Mouse (Mus musculus) heart, embryonic 10.5 days (tissue): Measurements from ENCODE around the gene Tenm3. TPM values are rescaled to one million over a fixed set of nuclear protein-coding genes. Genes with fewer than 3 reads are reported as not detected.

Experiments
- DNase-seq: peaks from one replicate; pipeline ENCODE4 v3.0.0-alpha.2; 2017; ENCODE audit warnings: low spot score
- H3K27ac ChIP-seq: fragments of 300-500 bp; sonication (generic); 2 replicates; pipeline ENCODE4 v1.5.1; 2016; ENCODE audit warnings: mild to moderate bottlenecking
- H3K27me3 ChIP-seq: fragments of 300-500 bp; sonication (generic); 2 replicates; pipeline ENCODE4 v1.6.1; 2016; ENCODE audit warnings: mild to moderate bottlenecking; ENCODE audit not compliant: poor library complexity, insufficient read depth, severe bottlenecking
- H3K36me3 ChIP-seq: fragments of 300-500 bp; sonication (generic); 2 replicates; pipeline ENCODE4 v1.6.1; 2016; ENCODE audit warnings: mild to moderate bottlenecking, moderate library complexity
- H3K4me1 ChIP-seq: fragments of 300-500 bp; sonication (generic); 2 replicates; pipeline ENCODE4 v1.6.1; 2016; ENCODE audit warnings: mild to moderate bottlenecking
- H3K4me3 ChIP-seq: fragments of 300-500 bp; sonication (generic); 2 replicates; pipeline ENCODE4 v1.5.1; 2016; ENCODE audit warnings: mild to moderate bottlenecking, moderate library complexity
- H3K9me3 ChIP-seq: fragments of 300-500 bp; sonication (generic); 2 replicates; pipeline ENCODE4 v1.6.1; 2016; ENCODE audit warnings: mild to moderate bottlenecking, moderate library complexity
- WGBS: fragments of 180-500 bp; shearing (Covaris S2); methylation state at CpG from one replicate; pipeline ENCODE4 v1.1.7; 2016; 5-methylcytosine and 5-hydroxymethylcytosine counted together
- polyA plus RNA-seq: library from polyadenylated mRNA; unstranded; fragments of >200 nt; fragmentation: Nextera tagmentation; extraction: Ambion mirVana; gene quantifications from 2 replicates; pipeline ENCODE4 v1.2.1, GENCODE M21; 2016

Tenm3 gene
- polyA plus RNA-seq, 1 experiment from 2014 or later: 24.9 TPM

- no peaks in the 10 kb centered on the region for H3K9me3 ChIP-seq
- no peaks in the 10 kb centered on the region for H3K4me1 ChIP-seq
- WGBS: 75% methylated on average over 7 of the region's 7 CpGs
- H3K27ac ChIP-seq: no peak overlapping the region
- no peak for DNase-seq
- peaks cover 13% of the 10 kb centered on the region; the same call in 1 of the 2 replicates for H3K27me3 ChIP-seq
- no peaks in the 10 kb centered on the region for H3K36me3 ChIP-seq
- H3K4me3 ChIP-seq: no peak overlapping the region
These were observed 49.5 kb downstream of the Tenm3 start for GRCm38 (mm10) chr8:48794285-48794684.

GRCm38 (mm10) chr8:48793729-48794128 lies 50.0 kb downstream of the Tenm3 start:
- Histone ChIP-seq H3K27me3 (peaks cover 15% of the 10 kb centered on the region; the same call in 1 of the 2 replicates), H3K4me3 (no peak overlapping the region), H3K27ac (no peak overlapping the region), H3K9me3 (no peaks in the 10 kb centered on the region), H3K4me1 (no peaks in the 10 kb centered on the region), H3K36me3 (no peaks in the 10 kb centered on the region)
- DNase-seq: no peak
- 85% methylated on average over 8 of the region's 8 CpGs for WGBS

- H3K27ac ChIP-seq: no peak overlapping the region
- no peaks in the 10 kb centered on the region for H3K9me3 ChIP-seq
- no peak overlapping the region for H3K4me3 ChIP-seq
- 87% methylated on average over 10 of the region's 10 CpGs for WGBS
- no peak for DNase-seq
- H3K36me3 ChIP-seq: no peaks in the 10 kb centered on the region
- H3K4me1 ChIP-seq: no peaks in the 10 kb centered on the region
- peaks cover 25% of the 10 kb centered on the region; the same call in 1 of the 2 replicates for H3K27me3 ChIP-seq
These were observed 51.0 kb downstream of the Tenm3 start for GRCm38 (mm10) chr8:48792587-48793326.

- H3K4me1 ChIP-seq: peaks cover 4% of the 10 kb centered on the region; the same call in 1 of the 2 replicates
- no peaks in the 10 kb centered on the region for H3K36me3 ChIP-seq
- H3K4me3 ChIP-seq: no peak overlapping the region
- 87% methylated on average over 9 of the region's 9 CpGs for WGBS
- no peaks in the 10 kb centered on the region for H3K9me3 ChIP-seq
- H3K27me3 ChIP-seq: peaks cover 70% of the 10 kb centered on the region
- H3K27ac ChIP-seq: no peak overlapping the region
- no peak for DNase-seq
These were observed 60.4 kb downstream of the Tenm3 start for GRCm38 (mm10) chr8:48783308-48783707.

- Histone ChIP-seq H3K36me3 (no peaks in the 10 kb centered on the region), H3K27me3 (peaks cover 74% of the 10 kb centered on the region), H3K4me3 (no peak overlapping the region), H3K9me3 (no peaks in the 10 kb centered on the region), H3K4me1 (peaks cover 12% of the 10 kb centered on the region), H3K27ac (no peak overlapping the region)
- no peak for DNase-seq
- WGBS: 80% methylated on average over 6 of the region's 6 CpGs
These were observed 63.1 kb downstream of the Tenm3 start for GRCm38 (mm10) chr8:48780628-48781027.

- Histone ChIP-seq H3K27ac (no peak overlapping the region), H3K4me1 (peaks cover 16% of the 10 kb centered on the region), H3K4me3 (no peak overlapping the region), H3K27me3 (peaks cover 68% of the 10 kb centered on the region), H3K9me3 (no peaks in the 10 kb centered on the region), H3K36me3 (no peaks in the 10 kb centered on the region)
- WGBS: 67% methylated on average over 4 of the region's 4 CpGs
- no peak for DNase-seq
These were observed 64.6 kb downstream of the Tenm3 start for GRCm38 (mm10) chr8:48779194-48779593.

DNA sequence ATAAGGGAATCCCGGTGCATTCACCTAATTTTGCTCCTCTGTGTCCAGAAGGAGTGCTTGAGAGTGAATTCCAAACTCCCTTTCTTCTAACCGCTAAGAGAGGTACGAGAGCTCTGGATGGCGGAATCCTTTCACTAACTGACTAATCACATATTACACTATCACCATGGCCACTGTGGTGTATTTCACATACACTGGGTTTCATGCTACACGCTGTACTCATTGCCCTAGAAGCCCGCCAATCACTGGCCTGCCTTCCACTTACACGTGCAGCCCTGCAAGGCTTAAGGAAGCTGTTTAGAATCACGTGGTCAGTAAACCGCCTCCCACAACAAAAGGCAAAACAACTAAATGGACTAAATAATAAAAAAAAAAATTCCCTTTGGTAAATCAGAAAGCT lies 67.7 kb downstream of the Tenm3 start:
- Histone ChIP-seq H3K27ac (peak overlapping the region; percentile 54), H3K4me3 (peak overlapping the region; percentile 24), H3K4me1 (peaks cover 16% of the 10 kb centered on the region), H3K9me3 (no peaks in the 10 kb centered on the region), H3K27me3 (peaks cover 75% of the 10 kb centered on the region), H3K36me3 (no peaks in the 10 kb centered on the region)
- WGBS: 38% methylated on average over 9 of the region's 9 CpGs
- DNase-seq: peak; percentile 80

DNA sequence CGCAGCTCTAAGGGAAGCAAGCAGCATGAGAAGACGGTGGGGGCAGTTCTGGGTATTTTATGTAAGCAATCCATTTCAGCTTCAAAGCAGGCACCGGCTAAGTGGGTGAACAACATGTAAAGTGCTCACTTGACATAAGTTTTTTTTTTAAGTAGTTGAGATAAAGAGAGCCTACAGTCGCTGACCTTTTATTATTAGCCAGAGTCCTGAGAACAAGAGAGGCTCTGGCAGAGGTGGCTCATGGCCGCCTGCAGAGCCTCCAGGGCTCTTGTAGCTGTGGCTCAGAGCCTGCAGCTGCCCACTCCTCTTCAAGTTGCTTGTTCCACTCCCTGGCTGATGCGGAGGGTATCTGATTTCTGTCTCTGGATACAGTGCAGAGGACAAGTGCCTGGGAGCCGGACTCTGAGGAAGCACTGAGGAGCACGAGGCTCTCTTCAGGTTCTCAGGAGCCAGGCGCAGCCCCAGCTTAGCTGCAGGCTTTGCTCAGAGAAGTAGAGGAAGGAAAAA lies 68.2 kb downstream of the Tenm3 start:
- peaks cover 16% of the 10 kb centered on the region for H3K4me1 ChIP-seq
- no peaks in the 10 kb centered on the region for H3K36me3 ChIP-seq
- WGBS: 5% methylated on average over 9 of the region's 9 CpGs
- DNase-seq: peak; percentile 78
- peak overlapping the region; percentile 24 for H3K4me3 ChIP-seq
- H3K27me3 ChIP-seq: peaks cover 75% of the 10 kb centered on the region
- H3K9me3 ChIP-seq: no peaks in the 10 kb centered on the region
- peak overlapping the region; percentile 54 for H3K27ac ChIP-seq

- no peak for DNase-seq
- Histone ChIP-seq H3K27ac (no peak overlapping the region), H3K36me3 (no peaks in the 10 kb centered on the region), H3K9me3 (no peaks in the 10 kb centered on the region), H3K27me3 (peaks cover 72% of the 10 kb centered on the region), H3K4me3 (no peak overlapping the region), H3K4me1 (peaks cover 16% of the 10 kb centered on the region)
- 54% methylated on average over 4 of the region's 4 CpGs for WGBS
These were observed 68.9 kb downstream of the Tenm3 start for GRCm38 (mm10) chr8:48774837-48775236.

- H3K4me3 ChIP-seq: no peak overlapping the region
- H3K9me3 ChIP-seq: no peaks in the 10 kb centered on the region
- H3K27me3 ChIP-seq: peaks cover 32% of the 10 kb centered on the region
- no peaks in the 10 kb centered on the region for H3K36me3 ChIP-seq
- no peaks in the 10 kb centered on the region for H3K4me1 ChIP-seq
- no peak overlapping the region for H3K27ac ChIP-seq
- DNase-seq: no peak
- 80% methylated on average over 16 of the region's 16 CpGs for WGBS
These were observed 77.1 kb downstream of the Tenm3 start for GRCm38 (mm10) chr8:48766545-48767234.

GRCm38 (mm10) chr8:48765212-48765611 lies 78.5 kb downstream of the Tenm3 start:
- Histone ChIP-seq H3K4me3 (no peak overlapping the region), H3K4me1 (no peaks in the 10 kb centered on the region), H3K27ac (no peak overlapping the region), H3K9me3 (no peaks in the 10 kb centered on the region), H3K36me3 (no peaks in the 10 kb centered on the region), H3K27me3 (peaks cover 20% of the 10 kb centered on the region)
- 74% methylated on average over 6 of the region's 6 CpGs for WGBS
- DNase-seq: no peak

DNA sequence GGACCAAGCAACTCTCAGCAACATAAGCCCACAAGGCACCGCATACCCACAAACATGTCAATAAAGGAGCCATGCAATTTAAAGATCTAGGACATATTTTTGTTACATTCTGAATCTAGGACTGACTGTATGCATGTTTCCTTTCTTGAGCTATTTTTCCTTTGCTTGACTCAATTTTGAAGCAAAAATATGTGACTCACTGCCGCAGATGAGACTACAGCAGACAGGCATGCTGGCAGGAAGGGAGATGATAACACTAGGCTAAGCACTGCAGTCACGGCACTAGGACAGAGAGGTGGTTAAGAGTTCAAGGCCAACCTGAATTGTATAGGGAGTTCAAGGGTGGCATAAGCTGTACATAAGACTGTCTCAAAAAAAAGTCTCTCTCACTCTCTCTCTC lies 79.7 kb downstream of the Tenm3 start:
- H3K9me3 ChIP-seq: no peaks in the 10 kb centered on the region
- peaks cover 15% of the 10 kb centered on the region for H3K27me3 ChIP-seq
- no peak overlapping the region for H3K4me3 ChIP-seq
- 71% methylated on average over 3 of the region's 3 CpGs for WGBS
- no peak for DNase-seq
- no peaks in the 10 kb centered on the region for H3K36me3 ChIP-seq
- no peak overlapping the region for H3K27ac ChIP-seq
- H3K4me1 ChIP-seq: no peaks in the 10 kb centered on the region

DNA sequence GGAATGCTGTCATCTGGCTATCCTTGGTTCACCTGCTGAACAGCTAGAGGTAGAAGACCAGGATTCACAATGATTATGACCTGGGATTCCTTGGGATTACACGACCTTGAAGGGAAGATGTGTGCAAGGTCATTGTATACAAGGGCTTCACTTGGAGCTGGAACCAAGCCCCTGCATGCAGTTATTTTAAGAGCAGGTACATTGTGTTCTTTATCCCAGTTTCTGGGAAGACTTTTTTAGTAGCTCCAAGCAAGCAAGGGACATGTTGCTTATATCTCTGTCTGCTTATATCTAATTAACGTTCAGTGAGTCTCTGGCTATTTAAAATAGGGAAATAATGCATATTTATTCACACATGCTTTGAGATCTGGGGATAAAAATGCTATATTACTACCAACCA lies 86.9 kb downstream of the Tenm3 start:
- 71% methylated on average over 2 of the region's 2 CpGs for WGBS
- H3K4me1 ChIP-seq: peaks cover 13% of the 10 kb centered on the region
- H3K36me3 ChIP-seq: no peaks in the 10 kb centered on the region
- H3K9me3 ChIP-seq: no peaks in the 10 kb centered on the region
- no peaks in the 10 kb centered on the region for H3K27me3 ChIP-seq
- no peak overlapping the region for H3K4me3 ChIP-seq
- DNase-seq: no peak
- H3K27ac ChIP-seq: no peak overlapping the region
